Mouse (Mus musculus) lung, embryonic 15.5 days (tissue): ENCODE measurements around the gene Jup. TPM values are rescaled to one million over a fixed set of nuclear protein-coding genes. Genes with fewer than 3 reads are reported as not detected.
"Not testable (repeated sequence)": the region's sequence is repeated elsewhere in the genome, so short reads cannot be mapped to it uniquely, and the experiment has no call there.

Experiments
- ATAC-seq: fragments of 200-750 bp; cut with Nextera tagmentation; 2 replicates; pipeline ENCODE4 v1.8.0; 2017; ENCODE audit warnings: moderate number of reproducible peaks, borderline replicate concordance; ENCODE audit not compliant: low FRiP score, low TSS enrichment; ENCODE audit errors: extremely low read depth
- H3K27ac ChIP-seq: fragments of 300-500 bp; sonication (generic); 2 replicates; pipeline ENCODE4 v1.5.1; 2015; ENCODE audit warnings: moderate library complexity, mild to moderate bottlenecking, inconsistent platforms
- H3K27me3 ChIP-seq: fragments of 300-500 bp; sonication (generic); 2 replicates; pipeline ENCODE4 v1.6.1; 2015; ENCODE audit warnings: inconsistent platforms
- H3K36me3 ChIP-seq: fragments of 300-500 bp; sonication (generic); 2 replicates; pipeline ENCODE4 v1.6.1; 2015; ENCODE audit warnings: inconsistent platforms
- H3K4me1 ChIP-seq: fragments of 300-500 bp; sonication (generic); 2 replicates; pipeline ENCODE4 v1.6.1; 2015; ENCODE audit warnings: inconsistent platforms
- H3K4me2 ChIP-seq: fragments of 300-500 bp; sonication (generic); 2 replicates; pipeline ENCODE4 v1.6.1; 2015; ENCODE audit warnings: inconsistent platforms, mild to moderate bottlenecking, moderate library complexity
- H3K4me3 ChIP-seq: fragments of 300-500 bp; sonication (generic); 2 replicates; pipeline ENCODE4 v1.5.1; 2015; ENCODE audit warnings: mild to moderate bottlenecking, inconsistent platforms
- H3K9ac ChIP-seq: fragments of 300-500 bp; sonication (generic); 2 replicates; pipeline ENCODE4 v1.6.1; 2015; ENCODE audit warnings: inconsistent platforms
- H3K9me3 ChIP-seq: fragments of 300-500 bp; sonication (generic); 2 replicates; pipeline ENCODE4 v1.6.1; 2016; ENCODE audit warnings: inconsistent platforms
- WGBS: fragments of 180-500 bp; shearing (Covaris S2); methylation state at CpG from one replicate; pipeline ENCODE4 v1.1.7; 2015; 5-methylcytosine and 5-hydroxymethylcytosine counted together
- polyA plus RNA-seq: library from polyadenylated mRNA; unstranded; fragments of >200 nt; fragmentation: Nextera tagmentation; extraction: Ambion mirVana; gene quantifications from 2 replicates; pipeline ENCODE4 v1.2.1, GENCODE M21; 2015

Jup gene
- polyA plus RNA-seq, 1 experiment from 2014 or later: 136 TPM

DNA sequence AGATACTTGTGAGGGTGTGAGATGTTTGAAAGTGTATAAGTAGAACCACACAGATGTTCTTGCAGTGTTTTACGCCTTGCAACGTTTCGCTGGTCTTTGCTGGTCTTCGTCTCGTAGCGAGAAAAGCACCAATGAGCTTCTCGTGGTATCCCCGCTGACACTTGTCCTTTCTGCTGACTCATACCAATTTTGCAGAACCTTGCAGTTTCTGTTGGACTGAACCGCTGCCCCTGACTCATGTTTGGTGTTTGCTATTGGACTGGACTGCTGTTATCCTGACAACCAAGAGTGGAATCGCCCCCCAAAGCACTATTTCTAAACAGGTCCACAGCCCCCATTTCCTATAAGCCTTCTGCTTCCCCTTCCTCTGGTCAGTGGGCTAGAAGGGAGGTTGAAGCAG is 53.3 kb downstream of the Jup start:
- Histone ChIP-seq H3K27ac (no peak overlapping the region), H3K4me3 (no peak overlapping the region), H3K4me1 (no peaks in the 10 kb centered on the region), H3K9me3 (no peaks in the 10 kb centered on the region), H3K9ac (no peak overlapping the region), H3K27me3 (no peaks in the 10 kb centered on the region), H3K36me3 (no peaks in the 10 kb centered on the region), H3K4me2 (no peak overlapping the region)
- ATAC-seq: no peak
- 87% methylated on average over 10 of the region's 10 CpGs for WGBS

GRCm38 (mm10) chr11:100335731-100336130 is 61.8 kb downstream of the Jup start:
- WGBS: 27% methylated on average over 3 of the region's 3 CpGs

DNA sequence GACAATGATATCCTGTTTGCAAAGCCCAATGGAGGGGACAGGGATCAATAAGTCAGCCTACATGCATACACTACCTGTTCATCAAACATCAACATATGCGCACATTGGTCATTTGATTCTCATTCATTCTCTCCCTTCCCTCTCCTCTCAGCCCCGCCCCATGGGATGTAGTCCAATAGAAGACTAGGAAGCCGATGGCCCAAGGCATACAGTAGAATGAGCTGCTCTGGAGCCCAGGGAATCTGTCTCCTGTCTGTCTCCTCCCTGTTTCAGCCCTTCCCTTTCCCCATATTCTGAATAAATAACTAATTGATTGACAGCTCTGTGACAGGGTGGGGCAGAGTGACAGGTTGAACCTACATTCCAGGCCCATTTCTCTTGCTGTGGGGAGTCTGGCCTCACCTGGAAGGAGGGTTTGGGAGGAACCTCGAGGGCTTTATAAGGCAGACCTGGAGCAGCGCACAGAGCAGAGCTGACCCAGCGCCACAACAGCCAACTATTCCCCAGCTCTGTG is 63.6 kb downstream of the Jup start, which contains the start of gene Gast:
TSS of gene Gast (plus strand) at position 464 of the 514 bp plus-strand sequence.
- ATAC-seq: no peak
- peaks cover 4% of the 10 kb centered on the region; the same call in 1 of the 2 replicates for H3K4me1 ChIP-seq
- 79% methylated on average over 6 of the region's 6 CpGs for WGBS
- H3K9me3 ChIP-seq: no peaks in the 10 kb centered on the region
- H3K27me3 ChIP-seq: no peaks in the 10 kb centered on the region
- H3K4me3 ChIP-seq: no peak within 1 kb of the TSS
- H3K27ac ChIP-seq: no peak within 1 kb of the TSS
- H3K4me2 ChIP-seq: no peak within 1 kb of the TSS
- H3K9ac ChIP-seq: no peak within 1 kb of the TSS
- H3K36me3 ChIP-seq: no peaks in the 10 kb centered on the region

More at GRCm38 (mm10) chr11:100335731-100336130, 61.8 kb downstream of the Jup start:
- Histone ChIP-seq H3K4me1 (peaks cover 4% of the 10 kb centered on the region; the same call in 1 of the 2 replicates), H3K4me3 (no peak overlapping the region), H3K4me2 (no peak overlapping the region), H3K27ac (no peak overlapping the region), H3K9ac (no peak overlapping the region), H3K27me3 (no peaks in the 10 kb centered on the region), H3K36me3 (no peaks in the 10 kb centered on the region), H3K9me3 (no peaks in the 10 kb centered on the region)
- no peak for ATAC-seq

GRCm38 (mm10) chr11:100332766-100333515 is 64.6 kb downstream of the Jup start:
- H3K4me2 ChIP-seq: no peak overlapping the region
- ATAC-seq: no peak
- no peak overlapping the region for H3K9ac ChIP-seq
- no peaks in the 10 kb centered on the region for H3K27me3 ChIP-seq
- no peak overlapping the region for H3K27ac ChIP-seq
- no peaks in the 10 kb centered on the region for H3K9me3 ChIP-seq
- H3K4me3 ChIP-seq: no peak overlapping the region
- 55% methylated on average over 9 of the region's 9 CpGs for whole genome bisulfite sequencing
- no peaks in the 10 kb centered on the region for H3K36me3 ChIP-seq
- peaks cover 4% of the 10 kb centered on the region; the same call in 1 of the 2 replicates for H3K4me1 ChIP-seq

- 39% methylated on average over 8 of the region's 8 CpGs for WGBS
Measured at GRCm38 (mm10) chr11:100330816-100331375, 66.7 kb downstream of the Jup start.

GRCm38 (mm10) chr11:100330235-100330634 is 67.3 kb downstream of the Jup start:
- H3K27me3 ChIP-seq: no peaks in the 10 kb centered on the region
- no peak overlapping the region for H3K9ac ChIP-seq
- WGBS: 50% methylated on average over 16 of the region's 16 CpGs
- H3K4me2 ChIP-seq: no peak overlapping the region
- H3K36me3 ChIP-seq: no peaks in the 10 kb centered on the region
- H3K9me3 ChIP-seq: no peaks in the 10 kb centered on the region
- no peaks in the 10 kb centered on the region for H3K4me1 ChIP-seq
- no peak overlapping the region for H3K4me3 ChIP-seq
- no peak for ATAC-seq
- H3K27ac ChIP-seq: no peak overlapping the region

More at GRCm38 (mm10) chr11:100330816-100331375, 66.7 kb downstream of the Jup start:
- not testable (repeated sequence) for ATAC-seq, H3K9ac ChIP-seq, H3K4me2 ChIP-seq, H3K27me3 ChIP-seq, H3K27ac ChIP-seq, H3K4me1 ChIP-seq, H3K4me3 ChIP-seq, H3K36me3 ChIP-seq, H3K9me3 ChIP-seq

GRCm38 (mm10) chr11:100327761-100328160 is 69.8 kb downstream of the Jup start:
- H3K9ac ChIP-seq: no peak overlapping the region
- H3K4me3 ChIP-seq: no peak overlapping the region
- no peaks in the 10 kb centered on the region for H3K27me3 ChIP-seq
- 76% methylated on average over 6 of the region's 6 CpGs for WGBS
- peaks cover under 1% of the 10 kb centered on the region; the same call in 1 of the 2 replicates for H3K36me3 ChIP-seq
- ATAC-seq: no peak
- no peaks in the 10 kb centered on the region for H3K9me3 ChIP-seq
- no peaks in the 10 kb centered on the region for H3K4me1 ChIP-seq
- H3K27ac ChIP-seq: no peak overlapping the region
- H3K4me2 ChIP-seq: no peak overlapping the region

DNA sequence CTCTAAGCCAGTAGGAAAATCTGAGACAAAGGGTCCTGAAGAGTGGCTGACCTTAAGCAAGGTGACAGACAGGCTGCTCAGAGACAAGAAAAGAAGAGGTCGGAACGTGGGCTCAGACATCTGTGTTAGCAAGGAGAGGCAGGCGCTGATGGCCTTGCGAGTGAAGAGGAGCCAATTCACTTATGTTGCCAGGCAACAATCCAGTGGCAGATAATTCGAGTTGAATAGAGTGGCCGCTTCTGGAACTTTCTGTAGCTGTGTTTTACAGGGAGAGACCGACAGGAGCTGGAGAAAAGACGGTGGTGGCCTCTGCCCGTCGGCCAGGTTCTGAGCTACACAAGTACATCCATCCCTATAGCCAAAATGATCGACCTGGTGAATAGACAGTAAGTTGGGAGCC is 70.2 kb downstream of the Jup start:
- no peak overlapping the region for H3K27ac ChIP-seq
- ATAC-seq: no peak
- 55% methylated on average over 11 of the region's 11 CpGs for WGBS
- H3K27me3 ChIP-seq: no peaks in the 10 kb centered on the region
- H3K4me3 ChIP-seq: no peak overlapping the region
- H3K4me2 ChIP-seq: no peak overlapping the region
- H3K36me3 ChIP-seq: peaks cover 4% of the 10 kb centered on the region
- H3K4me1 ChIP-seq: no peaks in the 10 kb centered on the region
- H3K9ac ChIP-seq: no peak overlapping the region
- H3K9me3 ChIP-seq: no peaks in the 10 kb centered on the region

- H3K27ac ChIP-seq: no peak overlapping the region
- H3K9ac ChIP-seq: no peak overlapping the region
- H3K36me3 ChIP-seq: peaks cover 19% of the 10 kb centered on the region
- peaks cover 4% of the 10 kb centered on the region; the same call in 1 of the 2 replicates for H3K4me1 ChIP-seq
- H3K4me3 ChIP-seq: no peak overlapping the region
- H3K9me3 ChIP-seq: no peaks in the 10 kb centered on the region
- ATAC-seq: no peak
- no peaks in the 10 kb centered on the region for H3K27me3 ChIP-seq
- WGBS: 55% methylated on average over 11 of the region's 11 CpGs
- no peak overlapping the region for H3K4me2 ChIP-seq
Measured at GRCm38 (mm10) chr11:100325062-100325629, 72.4 kb downstream of the Jup start.

GRCm38 (mm10) chr11:100323578-100323977 is 74.0 kb downstream of the Jup start:
- no peak overlapping the region for H3K27ac ChIP-seq
- H3K9me3 ChIP-seq: no peaks in the 10 kb centered on the region
- no peak overlapping the region for H3K9ac ChIP-seq
- peaks cover 4% of the 10 kb centered on the region; the same call in 1 of the 2 replicates for H3K4me1 ChIP-seq
- ATAC-seq: no peak
- H3K27me3 ChIP-seq: no peaks in the 10 kb centered on the region
- H3K36me3 ChIP-seq: peaks cover 19% of the 10 kb centered on the region
- H3K4me3 ChIP-seq: no peak overlapping the region
- H3K4me2 ChIP-seq: no peak overlapping the region
- 23% methylated on average over 3 of the region's 3 CpGs for WGBS

DNA sequence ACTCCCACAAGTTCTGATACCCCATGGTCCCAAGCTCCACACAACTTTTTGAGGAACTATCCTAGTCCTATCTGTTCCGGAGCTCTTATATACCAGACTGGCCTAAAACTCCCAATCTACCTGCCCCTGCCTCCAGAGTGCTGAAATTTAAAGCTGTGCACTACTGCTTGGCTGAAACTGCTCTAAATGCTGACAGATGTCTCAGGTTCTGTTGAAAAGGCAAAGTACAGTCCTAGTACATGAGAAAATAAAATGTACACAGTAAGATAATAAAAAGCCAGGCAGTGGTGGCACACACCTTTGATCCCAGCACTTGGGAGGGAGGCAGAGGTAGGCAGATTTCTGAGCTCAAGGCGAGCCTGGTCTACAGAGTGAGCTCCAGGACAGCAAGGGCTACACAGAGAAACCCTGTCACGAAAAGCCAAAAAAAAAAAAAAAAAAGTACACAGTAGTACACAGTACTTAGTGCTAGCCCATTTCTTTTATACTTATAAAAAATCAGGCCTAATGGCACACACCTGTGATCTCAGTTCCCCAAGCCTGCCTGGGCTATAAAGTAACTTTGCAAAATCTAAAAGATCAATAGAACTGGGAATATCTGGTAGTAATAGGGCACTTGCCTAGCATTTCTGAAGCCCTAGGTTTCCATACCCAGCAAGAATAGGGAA is 74.8 kb downstream of the Jup start:
- H3K4me2 ChIP-seq: no peak overlapping the region
- peaks cover 19% of the 10 kb centered on the region for H3K36me3 ChIP-seq
- 65% methylated on average over 3 of the region's 3 CpGs for WGBS
- H3K27me3 ChIP-seq: no peaks in the 10 kb centered on the region
- H3K27ac ChIP-seq: no peak overlapping the region
- ATAC-seq: no peak
- H3K9me3 ChIP-seq: no peaks in the 10 kb centered on the region
- peaks cover 4% of the 10 kb centered on the region; the same call in 1 of the 2 replicates for H3K4me1 ChIP-seq
- no peak overlapping the region for H3K4me3 ChIP-seq
- no peak overlapping the region for H3K9ac ChIP-seq
